Mouse (Mus musculus): ENCODE data around the gene Frat1.

Gene Frat1

DNA sequence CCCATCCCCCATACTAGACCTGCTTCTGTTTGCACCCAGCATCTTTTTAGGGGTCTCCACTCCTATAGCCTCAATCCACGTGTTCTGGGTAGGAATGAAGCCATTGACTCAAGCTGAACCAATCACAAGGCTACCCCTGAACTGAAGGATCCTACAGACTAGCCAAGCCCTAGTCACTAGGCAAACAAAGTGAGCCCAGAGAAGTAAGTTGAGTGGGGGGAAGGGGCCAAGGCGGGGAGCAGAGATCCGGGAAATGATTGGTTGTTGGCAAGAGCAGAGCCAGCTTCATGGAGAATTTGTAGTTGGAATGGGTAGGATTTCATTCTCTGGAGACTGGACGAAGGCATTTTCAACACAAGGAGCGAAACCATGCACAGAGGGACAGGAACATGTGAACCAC, 12.9 kb upstream of the Frat1 start:
- DNase-seq (ENCODE audit: low spot score), result no peak

GRCm38 (mm10) chr19:41817325-41817724, 12.4 kb upstream of the Frat1 start:
- DNase-seq (ENCODE audit: low spot score), result no peak

DNA sequence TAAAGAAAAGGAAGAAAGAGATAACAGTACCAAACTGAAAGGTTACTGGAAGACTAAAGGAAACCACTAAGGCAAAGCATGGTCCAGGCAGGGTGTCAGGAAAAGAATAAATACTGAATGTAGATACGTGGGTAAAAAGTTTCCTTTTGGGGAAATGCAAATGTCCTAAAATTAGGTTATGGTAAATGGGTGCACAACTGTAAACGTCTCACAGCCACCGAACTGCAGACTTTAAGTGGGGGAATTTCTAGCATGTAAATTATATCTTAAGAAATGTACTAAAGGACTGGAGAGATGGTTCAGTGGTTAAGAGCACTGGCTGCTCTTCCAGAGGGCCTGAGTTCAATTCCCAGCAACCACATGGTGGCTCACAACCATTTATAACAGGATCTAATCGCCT, 11.0 kb upstream of the Frat1 start:
- no peak for DNase-seq (ENCODE audit: low spot score)

DNA sequence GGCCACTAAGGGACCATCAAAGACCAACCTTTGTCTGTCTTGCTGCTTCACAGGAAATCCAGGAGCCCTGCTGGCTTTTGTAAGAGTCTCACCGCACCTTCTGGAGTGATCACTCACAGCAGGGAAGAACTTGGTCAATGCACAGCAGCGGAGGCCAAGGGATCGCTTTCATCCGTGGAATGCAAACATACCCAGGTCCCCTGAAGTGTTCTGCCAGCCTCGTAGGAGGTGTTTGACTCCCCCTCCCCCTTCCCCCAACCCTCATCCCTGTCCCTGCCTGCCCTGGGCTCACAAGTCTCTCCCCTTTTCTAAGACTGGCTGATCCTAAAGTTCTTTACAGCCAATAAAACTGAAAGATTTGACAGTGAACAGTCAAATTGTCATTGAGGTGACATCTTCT, 8.3 kb upstream of the Frat1 start:
- DNase-seq (ENCODE audit: low spot score), result peak; percentile 50

- DNase-seq (ENCODE audit: low spot score), result no peak
These were observed 7.2 kb upstream of the Frat1 start for GRCm38 (mm10) chr19:41822589-41822988.

- no peak for DNase-seq (ENCODE audit: low spot score)
These were observed 4.8 kb upstream of the Frat1 start for GRCm38 (mm10) chr19:41824950-41825349.

- no peak for DNase-seq (ENCODE audit: low spot score)
These were observed 3.2 kb upstream of the Frat1 start for GRCm38 (mm10) chr19:41826529-41826928.

- no peak for DNase-seq (ENCODE audit: low spot score)
These were observed 829 bp upstream of the Frat1 start for GRCm38 (mm10) chr19:41828941-41829340.

- peak; percentile 74 for DNase-seq (ENCODE audit: low spot score)
These were observed 599 bp downstream of the Frat1 start for GRCm38 (mm10) chr19:41830106-41831031.

GRCm38 (mm10) chr19:41831101-41831570, 1.4 kb downstream of the Frat1 start:
- DNase-seq (ENCODE audit: low spot score), result peak; percentile 17

GRCm38 (mm10) chr19:41831718-41832391, 2.1 kb downstream of the Frat1 start:
- DNase-seq (ENCODE audit: low spot score), result no peak

DNA sequence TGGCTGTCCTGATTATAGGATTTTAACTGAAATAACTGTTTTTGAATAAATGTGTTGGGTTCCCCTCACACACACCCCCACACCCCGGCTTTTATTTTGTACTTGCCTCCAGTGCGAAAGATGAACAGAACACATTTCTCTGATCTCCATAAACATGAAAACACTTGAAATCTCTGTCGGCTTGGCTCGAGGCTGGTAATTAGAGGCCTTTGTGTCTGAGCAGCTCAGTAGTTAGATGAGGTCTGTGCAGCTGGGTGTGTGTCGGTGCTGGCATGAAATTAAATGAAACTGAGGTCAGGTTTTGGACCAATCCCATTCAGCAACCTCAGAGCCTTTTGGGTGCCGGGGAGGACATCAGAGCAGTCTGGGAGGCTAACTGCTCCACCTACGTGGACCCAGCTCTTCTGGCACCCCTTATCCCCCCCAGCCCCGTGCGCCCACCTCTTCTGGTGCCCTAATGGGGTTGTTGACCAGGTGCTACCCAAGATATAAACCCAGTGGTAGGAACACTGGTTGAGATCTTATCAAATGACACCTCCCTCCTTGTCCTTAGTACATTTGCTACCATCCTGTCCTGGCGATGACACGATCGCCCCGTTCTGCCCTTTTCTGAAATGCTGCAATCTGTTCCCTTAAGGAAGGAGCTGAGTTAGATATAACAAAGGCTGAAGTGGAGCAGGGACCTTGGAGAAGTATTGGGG, 2.9 kb downstream of the Frat1 start:
- no peak for DNase-seq (ENCODE audit: low spot score)

DNA sequence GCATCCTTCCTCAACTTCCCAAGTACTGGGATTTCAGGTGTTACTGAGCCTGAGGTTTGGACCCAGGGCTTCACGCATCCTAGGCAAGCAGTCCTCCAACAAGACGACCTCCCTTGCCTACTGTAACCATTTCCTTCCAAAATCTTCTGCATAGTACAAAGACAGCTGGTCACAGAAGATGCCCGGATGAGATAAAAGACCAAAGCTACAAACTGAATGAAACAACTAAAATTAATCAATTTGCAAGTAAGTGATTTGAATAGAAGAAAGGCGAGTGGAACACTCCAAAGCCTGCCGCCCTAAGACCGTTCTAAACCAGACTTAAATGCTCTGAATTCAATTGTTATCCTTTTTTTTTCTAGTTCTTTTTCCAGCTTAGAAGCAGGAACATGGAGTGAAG, 5.6 kb downstream of the Frat1 start:
- no peak for DNase-seq (ENCODE audit: low spot score)

DNA sequence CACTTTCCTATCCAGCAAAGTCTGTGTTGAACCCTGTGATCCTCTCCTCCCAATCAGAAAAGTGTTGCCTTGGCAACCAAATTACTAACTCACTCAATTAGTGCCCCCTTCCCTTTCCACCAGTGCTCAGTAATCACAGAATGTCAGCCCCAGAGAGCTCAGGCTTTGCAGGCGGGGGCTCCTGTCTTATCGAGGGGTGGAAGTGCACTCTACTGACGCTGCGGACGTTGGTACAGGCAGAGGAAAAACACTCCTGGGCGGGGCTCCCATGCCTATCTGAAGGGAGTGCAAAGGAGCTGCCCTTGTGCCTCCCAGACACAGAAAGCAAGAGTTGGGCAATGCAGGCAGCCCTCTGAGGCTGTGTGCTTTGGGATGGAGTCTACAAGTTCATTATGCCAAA, 6.0 kb downstream of the Frat1 start:
- peak; percentile 36 for DNase-seq (ENCODE audit: low spot score)

GRCm38 (mm10) chr19:41836719-41837118, 6.9 kb downstream of the Frat1 start:
- no peak for DNase-seq (ENCODE audit: low spot score)

- DNase-seq (ENCODE audit: low spot score), result no peak
These were observed 7.6 kb downstream of the Frat1 start for GRCm38 (mm10) chr19:41837194-41837916.

- DNase-seq (ENCODE audit: low spot score), result peak; percentile 66
These were observed 8.1 kb downstream of the Frat1 start for GRCm38 (mm10) chr19:41837917-41838261.

DNA sequence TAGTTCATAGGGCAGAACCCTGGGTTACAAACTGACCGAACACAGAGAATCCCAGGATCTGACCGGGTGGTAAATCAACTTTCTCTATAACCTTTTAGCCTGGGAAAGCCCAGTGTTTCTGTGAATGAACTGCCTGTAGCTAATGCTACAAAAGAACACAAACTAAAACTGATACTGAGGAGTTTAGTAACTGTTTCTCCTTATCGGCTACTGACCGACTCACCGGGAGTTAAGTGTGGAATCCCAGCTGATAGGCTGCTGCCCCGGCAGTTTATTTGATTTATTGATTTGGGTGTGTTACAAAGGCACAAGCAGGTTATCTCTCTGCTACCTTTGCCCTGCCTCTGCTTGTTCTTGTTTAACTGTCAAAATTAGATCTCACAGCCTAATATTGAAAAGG, 9.0 kb downstream of the Frat1 start:
- no peak for DNase-seq (ENCODE audit: low spot score)

DNA sequence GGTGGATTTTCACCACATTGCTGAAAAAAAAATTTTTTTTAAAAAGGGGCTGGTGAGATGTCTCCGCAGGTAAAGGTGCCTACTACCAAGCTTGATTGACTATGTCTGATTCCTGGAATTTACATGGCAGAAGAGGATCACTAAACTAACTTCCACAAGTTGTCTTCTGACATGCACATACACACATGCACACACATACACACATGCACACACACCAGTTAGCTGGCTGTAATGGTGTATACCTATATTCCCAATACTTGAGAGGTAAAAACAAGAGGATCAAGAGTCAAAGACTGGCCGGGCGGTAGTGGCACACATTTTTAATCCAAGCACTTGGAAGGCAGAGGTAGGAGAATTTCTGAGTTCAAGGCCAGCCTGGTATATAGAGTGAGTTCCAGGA, 9.9 kb downstream of the Frat1 start:
- DNase-seq (ENCODE audit: low spot score), result no peak

DNA sequence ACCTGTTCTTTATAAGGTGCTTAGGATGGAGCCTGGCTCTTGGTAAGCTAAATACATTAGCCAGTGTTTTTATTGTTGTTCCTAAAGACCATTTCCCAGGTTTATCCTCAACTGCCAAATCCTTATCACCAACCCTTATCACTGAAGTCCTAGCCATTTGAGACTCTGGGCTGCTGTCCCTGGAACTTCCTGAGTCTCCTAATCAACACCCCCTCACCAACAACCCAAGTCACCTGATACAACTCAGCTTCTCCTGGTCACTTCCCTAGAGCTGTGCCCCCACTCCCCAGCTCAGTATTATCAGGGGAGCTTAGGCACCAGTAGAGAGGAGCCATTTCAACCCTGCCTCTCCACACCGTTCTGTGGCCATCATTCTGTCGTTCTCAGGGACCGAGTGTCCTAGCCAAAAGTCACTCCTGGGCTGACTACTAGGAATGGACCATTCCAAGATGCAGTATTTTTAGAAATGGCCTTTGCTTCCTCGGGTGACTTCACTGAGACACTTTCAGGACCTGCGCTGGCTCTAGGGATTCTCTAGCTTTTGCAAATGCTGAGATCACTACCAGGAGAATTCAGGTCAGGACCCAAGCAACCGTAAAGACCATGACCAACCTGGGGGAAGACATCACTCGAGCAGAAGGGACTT, 11.5 kb downstream of the Frat1 start:
- DNase-seq (ENCODE audit: low spot score), result no peak

GRCm38 (mm10) chr19:41842196-41842595, 12.4 kb downstream of the Frat1 start:
- DNase-seq (ENCODE audit: low spot score), result no peak

- DNase-seq (ENCODE audit: low spot score), result no peak
These were observed 12.9 kb downstream of the Frat1 start for GRCm38 (mm10) chr19:41842706-41843105.

Data from lung, postnatal 25 days (tissue).